Mouse (Mus musculus) B cell, adult 2 months (primary cell): ENCODE data around the gene Ugt1a5.
A peak's percentile ranks its signal among the peaks of the same experiment; 100 is the strongest.

Experiments used
- DNase-seq, 2 experiments: peaks; one replicate each; pipeline ENCODE4 v3.0.0; 2022

Gene Ugt1a5

GRCm38 (mm10) chr1:88199996-88200395 lies 34.2 kb downstream of the Ugt1a5 start:
- no peak for DNase-seq

GRCm38 (mm10) chr1:88200456-88200855 lies 34.6 kb downstream of the Ugt1a5 start, which contains the start of gene Ugt1a2:
Ugt1a2 (plus strand) TSS chr1:88200601.
- DNase-seq: no peak

- peak; percentile 64 to 66 for DNase-seq
These were observed 39.6 kb downstream of the Ugt1a5 start, which contains the start of gene Dnajb3 for GRCm38 (mm10) chr1:88205294-88205922. Dnajb3 (minus strand) TSS chr1:88205782.

- DNase-seq: no peak
These were observed 41.1 kb downstream of the Ugt1a5 start for GRCm38 (mm10) chr1:88206843-88207479.

- no peak for DNase-seq
These were observed 46.0 kb downstream of the Ugt1a5 start, which contains the start of gene Ugt1a1 for GRCm38 (mm10) chr1:88211812-88212211. Ugt1a1 (plus strand) TSS chr1:88211959.

- no peak for DNase-seq
These were observed 46.7 kb downstream of the Ugt1a5 start for GRCm38 (mm10) chr1:88212341-88213045.

GRCm38 (mm10) chr1:88213061-88213460 lies 47.2 kb downstream of the Ugt1a5 start:
- no peak for DNase-seq

- no peak for DNase-seq
These were observed 48.1 kb downstream of the Ugt1a5 start for GRCm38 (mm10) chr1:88213766-88214461.

- DNase-seq: no peak
These were observed 48.7 kb downstream of the Ugt1a5 start for GRCm38 (mm10) chr1:88214462-88214952.

- DNase-seq: no peak
These were observed 49.9 kb downstream of the Ugt1a5 start for GRCm38 (mm10) chr1:88215466-88216380.

GRCm38 (mm10) chr1:88216551-88216950 lies 50.7 kb downstream of the Ugt1a5 start:
- DNase-seq: no peak

- peak in 1 of 2 experiments; percentile 14 for DNase-seq
These were observed 51.3 kb downstream of the Ugt1a5 start for GRCm38 (mm10) chr1:88217144-88217543.

- no peak for DNase-seq
These were observed 51.8 kb downstream of the Ugt1a5 start for GRCm38 (mm10) chr1:88217576-88217975.

- DNase-seq: no peak
These were observed 52.2 kb downstream of the Ugt1a5 start for GRCm38 (mm10) chr1:88218051-88218450.

- no peak for DNase-seq
These were observed 52.8 kb downstream of the Ugt1a5 start for GRCm38 (mm10) chr1:88218591-88218990.

- DNase-seq: no peak
These were observed 53.2 kb downstream of the Ugt1a5 start for GRCm38 (mm10) chr1:88219054-88219453.

GRCm38 (mm10) chr1:88220336-88220735 lies 54.5 kb downstream of the Ugt1a5 start:
- no peak for DNase-seq

GRCm38 (mm10) chr1:88222216-88222615 lies 56.4 kb downstream of the Ugt1a5 start:
- no peak for DNase-seq

- peak in 1 of 2 experiments; percentile 8 for DNase-seq
These were observed 57.3 kb downstream of the Ugt1a5 start for GRCm38 (mm10) chr1:88223011-88223515.

- peak in 1 of 2 experiments; percentile 8 for DNase-seq
These were observed 57.8 kb downstream of the Ugt1a5 start for GRCm38 (mm10) chr1:88223591-88223990.

GRCm38 (mm10) chr1:88224029-88224776 lies 58.4 kb downstream of the Ugt1a5 start:
- DNase-seq: no peak
